Mouse (Mus musculus): ENCODE data around the gene Hyal2.
"Not testable (repeated sequence)": the region's sequence is repeated elsewhere in the genome, so short reads cannot be mapped to it uniquely, and the experiment has no call there.

Hyal2 gene

DNA sequence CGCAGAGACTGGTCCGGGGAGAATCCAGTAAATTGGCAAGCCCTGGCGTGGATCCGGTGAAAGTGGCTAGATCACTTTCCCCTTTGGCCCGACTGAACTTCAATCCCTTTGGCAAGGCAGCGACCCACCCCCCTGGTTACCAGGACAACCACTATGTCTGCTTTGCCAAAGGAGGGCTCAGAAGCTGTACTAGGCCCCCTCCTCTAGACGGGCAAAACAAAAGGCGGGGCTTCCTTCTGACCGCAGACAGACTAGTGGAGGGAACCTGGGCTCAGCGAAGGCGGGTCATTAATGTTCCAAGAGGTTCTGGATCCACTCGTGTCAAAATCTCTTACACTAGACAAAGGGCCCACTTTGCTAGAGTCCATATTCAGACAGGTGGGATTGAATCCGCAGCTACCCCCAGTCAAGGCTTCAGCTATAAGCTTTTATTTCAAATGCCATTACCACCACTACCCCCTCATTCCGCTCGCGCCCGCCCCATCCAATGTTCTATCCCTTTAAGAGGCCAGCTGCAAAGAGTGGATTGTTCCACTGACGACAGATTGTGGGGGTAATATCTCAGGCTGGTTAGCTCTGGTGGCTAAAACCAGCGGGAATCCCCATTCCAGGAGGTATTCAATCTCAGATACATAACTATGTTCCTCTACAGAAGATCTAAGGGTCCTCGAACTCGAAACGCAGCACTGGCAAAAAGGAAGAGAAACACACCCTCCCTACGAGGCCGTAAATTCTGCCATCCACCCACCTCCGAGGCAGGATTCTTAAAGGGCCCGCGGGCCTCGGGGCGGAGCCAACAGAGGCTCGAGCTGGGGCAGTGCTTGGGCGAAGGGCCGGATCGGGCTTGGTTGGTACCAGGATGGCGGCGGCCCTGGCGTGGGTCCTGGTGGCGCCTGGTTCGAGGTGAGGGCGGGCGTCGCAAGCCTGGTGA lies 851 bp downstream of the Hyal2 start:
- CTCF ChIA-PET: no interaction called here

GRCm38 (mm10) chr9:107569270-107569669 lies 1.5 kb downstream of the Hyal2 start:
- CTCF ChIA-PET: interaction anchor here (0.8 kb wide), 1 partner anchor 144 kb away, joined by 3 read pairs; no protein-coding TSS in a partner anchor

- CTCF ChIA-PET: interaction anchor here (0.8 kb wide), 1 partner anchor 144 kb away, joined by 3 read pairs; no protein-coding TSS in a partner anchor
Measured at GRCm38 (mm10) chr9:107570016-107570415, 2.3 kb downstream of the Hyal2 start.

DNA sequence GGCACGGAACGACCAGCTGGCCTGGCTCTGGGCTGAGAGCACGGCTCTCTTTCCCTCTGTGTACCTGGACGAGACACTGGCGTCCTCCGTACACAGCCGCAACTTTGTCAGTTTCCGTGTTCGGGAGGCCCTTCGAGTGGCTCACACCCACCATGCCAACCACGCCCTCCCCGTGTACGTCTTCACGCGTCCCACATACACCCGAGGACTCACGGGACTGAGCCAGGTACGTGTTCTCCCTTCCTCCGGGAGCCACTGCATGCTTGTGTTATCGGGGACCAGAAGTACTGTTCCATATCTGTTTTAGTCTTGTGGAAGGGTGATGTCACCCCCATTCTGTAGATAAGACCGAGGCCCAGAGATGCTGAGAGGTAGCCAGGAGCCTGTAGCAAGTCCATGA lies 3.1 kb downstream of the Hyal2 start:
- CTCF ChIA-PET: no interaction called here

GRCm38 (mm10) chr9:107571534-107572326 lies 4.0 kb downstream of the Hyal2 start:
- CTCF ChIA-PET: no interaction called here

DNA sequence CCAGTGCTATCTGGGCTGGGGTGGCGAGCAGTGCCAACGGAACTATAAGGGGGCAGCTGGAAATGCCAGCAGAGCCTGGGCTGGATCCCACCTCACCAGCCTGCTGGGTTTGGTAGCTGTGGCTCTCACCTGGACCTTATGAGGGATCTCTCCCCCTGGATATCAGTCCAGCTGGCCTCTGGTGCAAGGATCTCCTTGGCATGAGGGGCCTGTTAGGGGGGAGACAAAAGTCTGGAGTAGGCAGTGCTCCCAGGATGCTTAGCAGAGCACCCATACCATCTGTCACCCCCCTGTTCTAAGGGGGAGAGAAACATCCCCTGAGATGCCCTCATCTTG lies 4.5 kb downstream of the Hyal2 start:
- CTCF ChIA-PET: interaction anchor here (0.7 kb wide), 2 partner anchors 7 to 1095 kb away, joined by 3 to 12 read pairs; no protein-coding TSS in a partner anchor

DNA sequence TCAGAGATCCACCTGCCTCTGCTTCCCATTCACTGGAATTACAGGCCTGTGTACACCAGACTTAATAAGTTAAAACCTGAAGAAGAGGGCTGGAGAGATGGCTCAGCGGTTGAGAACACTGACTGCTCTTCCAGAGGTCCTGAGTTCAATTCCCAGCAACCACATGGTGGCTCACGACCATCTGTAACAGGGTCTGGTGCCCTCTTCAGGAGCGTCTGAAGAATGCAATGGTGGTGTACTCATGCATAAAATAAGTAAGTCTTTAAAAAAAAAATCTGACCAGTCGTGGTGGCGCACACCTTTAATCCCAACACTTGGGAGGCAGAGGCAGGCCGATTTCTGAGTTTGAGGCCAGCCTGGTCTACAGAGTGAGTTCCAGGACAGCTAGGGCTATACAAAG lies 6.0 kb downstream of the Hyal2 start:
- CTCF ChIA-PET: not testable (repeated sequence)

GRCm38 (mm10) chr9:107575579-107576356 lies 8.0 kb downstream of the Hyal2 start:
- CTCF ChIA-PET: no interaction called here

DNA sequence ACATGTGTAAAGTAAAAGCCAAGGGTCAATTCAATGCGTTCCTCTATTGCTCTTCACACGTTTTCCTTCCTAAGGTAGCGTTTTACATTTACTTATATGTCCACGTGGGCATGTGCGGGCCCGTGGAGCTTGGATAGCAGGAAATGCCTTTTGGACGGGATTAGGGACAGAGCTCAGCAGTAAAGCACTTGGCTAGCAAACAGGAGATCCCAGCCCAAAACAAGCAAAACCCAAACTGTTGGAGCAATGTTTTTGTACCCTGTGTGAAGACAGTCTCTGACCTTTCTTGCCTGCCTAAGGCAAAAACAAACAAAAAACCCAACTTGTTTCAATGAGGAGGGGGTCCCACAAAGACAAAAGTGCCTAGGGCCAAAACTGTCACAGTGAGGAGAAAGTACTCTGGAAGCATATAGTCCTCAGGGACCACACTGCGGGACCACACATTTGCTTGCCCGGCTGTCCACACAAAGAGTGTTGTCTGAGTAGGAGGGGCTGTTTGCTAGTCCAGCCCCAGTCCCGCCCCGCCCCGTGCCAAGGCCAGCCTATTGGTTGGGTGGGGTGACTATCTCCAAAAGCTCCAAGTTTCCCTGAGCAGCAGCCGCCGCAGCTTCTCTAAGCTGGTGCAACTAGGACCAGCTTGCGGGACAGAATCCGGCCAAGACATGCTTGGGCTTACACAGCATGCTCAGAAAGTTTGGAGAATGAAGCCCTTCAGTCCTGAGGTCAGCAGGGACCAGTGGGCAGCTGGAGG lies 8.8 kb downstream of the Hyal2 start, which contains the start of gene Hyal1:
Gene Hyal1, plus strand, starts transcription at position 571 of the 751 bp plus-strand sequence.
- CTCF ChIA-PET: no interaction called here

GRCm38 (mm10) chr9:107577871-107578270 lies 10.1 kb downstream of the Hyal2 start:
- CTCF ChIA-PET: no interaction called here

DNA sequence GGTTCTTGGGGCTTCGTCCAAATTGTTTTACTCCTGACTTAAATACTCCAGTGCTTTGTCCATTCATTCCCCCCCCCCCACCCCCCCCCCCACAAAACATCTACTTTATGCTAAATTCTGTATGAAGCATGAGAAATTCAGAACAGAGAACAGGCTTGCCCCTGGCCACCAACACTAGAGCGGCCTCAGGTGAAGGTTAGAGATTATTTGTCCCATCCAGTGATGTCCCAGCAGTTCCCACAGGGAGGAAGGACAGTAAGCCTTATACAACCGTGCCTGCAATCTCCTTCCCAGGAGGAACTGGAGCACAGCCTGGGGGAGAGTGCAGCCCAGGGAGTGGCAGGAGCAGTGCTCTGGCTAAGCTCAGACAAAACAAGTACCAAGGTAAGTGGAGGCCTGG lies 10.8 kb downstream of the Hyal2 start, which contains the start of gene Naa80:
Gene Naa80, plus strand, starts transcription at position 301 of the 400 bp plus-strand sequence.
- CTCF ChIA-PET: interaction anchor here (1.7 kb wide), 1 partner anchor 13 kb away, joined by 4 read pairs; no protein-coding TSS in a partner anchor

DNA sequence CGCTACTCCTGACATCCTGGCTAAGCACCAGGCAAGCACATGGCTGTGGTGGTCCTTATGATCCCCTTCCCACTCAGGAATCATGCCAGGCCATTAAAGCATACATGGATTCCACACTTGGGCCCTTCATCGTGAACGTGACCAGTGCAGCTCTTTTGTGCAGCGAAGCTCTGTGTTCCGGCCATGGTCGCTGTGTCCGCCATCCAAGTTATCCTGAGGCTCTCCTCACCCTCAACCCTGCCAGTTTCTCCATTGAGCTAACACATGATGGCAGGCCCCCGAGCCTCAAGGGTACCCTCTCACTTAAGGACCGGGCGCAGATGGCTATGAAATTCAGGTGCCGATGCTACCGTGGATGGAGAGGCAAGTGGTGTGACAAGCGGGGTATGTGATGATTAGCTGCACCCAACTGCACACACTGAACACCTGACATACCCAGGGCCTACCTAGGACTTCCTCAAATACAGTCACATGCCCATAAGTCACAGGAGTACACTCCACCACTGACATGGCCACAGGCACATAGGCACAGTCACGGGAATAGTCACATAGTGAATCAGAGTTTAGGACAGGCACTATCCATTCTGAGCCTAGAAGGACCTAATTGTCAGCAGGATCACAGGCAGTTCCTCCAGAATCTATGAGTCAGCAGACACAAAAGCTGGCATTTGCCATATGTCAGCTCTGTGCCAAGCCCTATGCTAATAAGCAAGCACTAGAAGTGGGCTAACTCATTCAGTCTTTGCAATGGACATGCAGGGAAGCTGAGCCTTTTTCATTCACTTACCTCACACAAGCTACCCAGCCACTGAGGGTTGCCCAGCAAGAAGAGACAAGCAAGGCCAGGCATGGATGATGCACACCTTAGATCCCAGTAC lies 11.5 kb downstream of the Hyal2 start:
- CTCF ChIA-PET: interaction anchor here (1.7 kb wide), 1 partner anchor 14 kb away, joined by 4 read pairs; no protein-coding TSS in a partner anchor

- CTCF ChIA-PET: interaction anchor here (0.7 kb wide), 1 partner anchor 33 kb away, joined by 3 read pairs; no protein-coding TSS in a partner anchor
Measured at GRCm38 (mm10) chr9:107580501-107581317, 13.0 kb downstream of the Hyal2 start, which contains the start of gene Hyal3. Gene Hyal3 (plus strand): TSS chr9:107580818.

GRCm38 (mm10) chr9:107581584-107581983 lies 13.8 kb downstream of the Hyal2 start:
- CTCF ChIA-PET: interaction anchor here (0.7 kb wide), 1 partner anchor 1346 kb away, joined by 6 read pairs; no protein-coding TSS in a partner anchor

DNA sequence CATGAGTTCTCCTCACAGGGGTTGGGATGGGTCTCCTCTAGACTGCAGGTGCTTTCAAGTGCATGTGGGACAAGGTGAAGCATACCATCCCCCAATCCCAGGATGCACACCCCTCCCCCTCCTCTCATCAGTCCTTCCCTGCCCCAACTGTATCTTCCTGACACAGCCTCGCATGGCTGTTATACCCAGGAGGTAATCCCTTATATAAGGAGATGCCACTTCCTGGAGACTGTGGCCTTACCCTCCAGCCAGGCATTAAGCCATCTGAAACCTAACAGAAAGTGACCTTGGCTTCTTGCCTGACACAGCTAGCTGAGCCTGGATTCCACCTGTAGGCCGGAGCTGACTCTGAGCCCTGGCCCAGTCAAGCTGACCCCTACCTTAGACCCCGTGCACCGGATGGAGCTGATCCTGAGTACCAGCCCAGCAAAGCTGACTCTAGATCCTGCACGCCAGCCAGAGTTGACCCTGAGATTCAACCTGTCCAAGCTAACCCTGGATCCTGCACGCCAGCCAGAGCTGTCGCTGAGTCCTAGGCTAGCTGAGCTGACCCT lies 14.8 kb downstream of the Hyal2 start:
- CTCF ChIA-PET: no interaction called here

- CTCF ChIA-PET: no interaction called here
Measured at GRCm38 (mm10) chr9:107583174-107583573, 15.4 kb downstream of the Hyal2 start.

DNA sequence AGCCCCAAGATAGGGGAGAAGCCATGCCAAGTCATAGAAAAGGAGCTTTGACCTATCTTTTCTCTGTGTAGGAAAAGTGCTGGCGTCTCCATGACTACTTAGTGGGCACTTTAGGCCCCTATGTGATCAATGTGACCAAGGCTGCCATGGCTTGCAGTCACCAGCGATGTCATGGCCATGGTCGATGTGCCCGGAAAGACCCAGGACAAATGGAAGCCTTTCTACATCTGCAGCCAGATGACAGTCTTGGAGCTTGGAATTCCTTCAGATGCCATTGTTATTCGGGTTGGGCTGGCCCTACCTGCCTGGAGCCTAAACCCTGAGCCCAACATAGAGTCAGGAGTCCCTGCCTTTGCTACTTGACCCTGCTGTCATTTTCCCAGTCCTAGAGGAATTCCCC lies 18.8 kb downstream of the Hyal2 start:
- CTCF ChIA-PET: no interaction called here
